Mouse (Mus musculus) neural tube, embryonic 14.5 days (tissue): ENCODE results near the gene Tmem164. TPM values are rescaled to one million over a fixed set of nuclear protein-coding genes. Genes with fewer than 3 reads are reported as not detected.
A peak's percentile ranks its signal among the peaks of the same experiment; 100 is the strongest.

Experiments used
- ATAC-seq: fragments of 200-750 bp; cut with Nextera tagmentation; 2 replicates; pipeline ENCODE4 v1.8.0; 2017; ENCODE audit warnings: low read depth, mild to moderate bottlenecking, moderate TSS enrichment, moderate library complexity
- H3K27ac ChIP-seq: fragments of 300-500 bp; sonication (generic); 2 replicates; pipeline ENCODE4 v1.5.1; 2014; ENCODE audit warnings: low read depth, mild to moderate bottlenecking, control low read depth, low read length, moderate library complexity, mixed read lengths
- H3K27me3 ChIP-seq: fragments of 300-500 bp; sonication (generic); 2 replicates; pipeline ENCODE4 v1.6.1; 2014; ENCODE audit warnings: low read length; ENCODE audit not compliant: control insufficient read depth, insufficient read depth
- H3K36me3 ChIP-seq: fragments of 300-500 bp; sonication (generic); 2 replicates; pipeline ENCODE4 v1.6.1; 2014; ENCODE audit warnings: low read length, mixed read lengths; ENCODE audit not compliant: control insufficient read depth, insufficient read depth
- H3K4me1 ChIP-seq: fragments of 300-500 bp; sonication (generic); 2 replicates; pipeline ENCODE4 v1.6.1; 2014; ENCODE audit warnings: low read length; ENCODE audit not compliant: control insufficient read depth, insufficient read depth
- H3K4me2 ChIP-seq: fragments of 300-500 bp; sonication (generic); 2 replicates; pipeline ENCODE4 v1.6.1; 2014; ENCODE audit warnings: mild to moderate bottlenecking, low read depth, low read length, control low read depth
- H3K4me3 ChIP-seq: fragments of 300-500 bp; sonication (generic); 2 replicates; pipeline ENCODE4 v1.5.1; 2014; ENCODE audit warnings: low read depth, low read length, control low read depth, mixed read lengths
- H3K9ac ChIP-seq: fragments of 300-500 bp; sonication (generic); replicated peaks from 2 replicates; pipeline ENCODE4 v1.6.1; 2014; ENCODE audit warnings: low read depth, mild to moderate bottlenecking, control low read depth, low read length, mixed read lengths
- H3K9me3 ChIP-seq: fragments of 300-500 bp; sonication (generic); 2 replicates; pipeline ENCODE4 v1.6.1; 2016; ENCODE audit warnings: low read length; ENCODE audit not compliant: control insufficient read depth
- WGBS: fragments of 180-500 bp; shearing (Covaris S2); extraction: QIAGEN DNeasy Blood & Tissue Kit; methylation state at CpG from one replicate; pipeline ENCODE4 v1.1.7; 2014; 5-methylcytosine and 5-hydroxymethylcytosine counted together
- polyA plus RNA-seq: library from polyadenylated mRNA; unstranded; fragments of >200 nt; fragmentation: Nextera tagmentation; extraction: Ambion mirVana; gene quantifications from 2 replicates; pipeline ENCODE4 v1.2.1, GENCODE M21; 2014

Gene Tmem164
- polyA plus RNA-seq, 1 experiment from 2014 or later = 11.0 TPM

- Histone ChIP-seq H3K27me3 (no peaks in the 10 kb centered on the region), H3K9ac (no peak overlapping the region), H3K4me2 (no peak overlapping the region), H3K27ac (no peak overlapping the region), H3K4me1 (no peaks in the 10 kb centered on the region), H3K4me3 (no peak overlapping the region), H3K36me3 (no peaks in the 10 kb centered on the region), H3K9me3 (no peaks in the 10 kb centered on the region)
- no peak for ATAC-seq
- 68% methylated on average over 6 of the region's 6 CpGs for WGBS
Measured at GRCm38 (mm10) chrX:142755542-142755941, 74.3 kb downstream of the Tmem164 start.

DNA sequence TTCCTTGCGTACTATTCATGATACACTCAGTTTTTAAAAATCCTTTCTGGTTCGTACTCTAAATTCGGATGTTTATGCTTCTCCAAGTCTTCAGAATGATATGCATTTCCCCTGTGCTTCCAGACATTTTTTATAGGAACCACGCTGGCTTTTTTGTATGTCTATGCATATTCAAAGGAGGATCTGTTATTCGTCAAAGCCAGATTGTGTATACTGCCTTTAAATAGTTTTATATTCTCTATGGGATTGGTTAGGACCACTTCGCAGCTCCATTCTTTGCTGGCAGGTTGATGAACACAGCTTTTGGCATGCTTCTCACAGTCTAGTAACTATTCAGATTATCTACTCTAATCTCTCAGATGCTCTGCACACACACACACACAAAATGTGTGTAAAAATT is 79.2 kb downstream of the Tmem164 start:
- Histone ChIP-seq H3K4me1 (no peaks in the 10 kb centered on the region), H3K27ac (no peak overlapping the region), H3K9ac (no peak overlapping the region), H3K4me3 (no peak overlapping the region), H3K27me3 (no peaks in the 10 kb centered on the region), H3K36me3 (no peaks in the 10 kb centered on the region), H3K4me2 (no peak overlapping the region), H3K9me3 (no peaks in the 10 kb centered on the region)
- no peak for ATAC-seq
- WGBS = 70% methylated on average over 6 of the region's 6 CpGs

- ATAC-seq = no peak
- no peak overlapping the region for H3K9ac ChIP-seq
- H3K4me1 ChIP-seq = no peaks in the 10 kb centered on the region
- no peak overlapping the region for H3K4me2 ChIP-seq
- no peaks in the 10 kb centered on the region for H3K36me3 ChIP-seq
- H3K4me3 ChIP-seq = no peak overlapping the region
- 81% methylated on average over 7 of the region's 7 CpGs for WGBS
- no peak overlapping the region for H3K27ac ChIP-seq
- H3K27me3 ChIP-seq = no peaks in the 10 kb centered on the region
- H3K9me3 ChIP-seq = no peaks in the 10 kb centered on the region
Measured at GRCm38 (mm10) chrX:142763337-142763736, 82.1 kb downstream of the Tmem164 start.

GRCm38 (mm10) chrX:142769698-142770097 is 88.5 kb downstream of the Tmem164 start:
- Histone ChIP-seq H3K9me3 (no peaks in the 10 kb centered on the region), H3K27me3 (no peaks in the 10 kb centered on the region), H3K9ac (no peak overlapping the region), H3K4me3 (no peak overlapping the region), H3K27ac (no peak overlapping the region), H3K4me1 (no peaks in the 10 kb centered on the region), H3K36me3 (no peaks in the 10 kb centered on the region), H3K4me2 (no peak overlapping the region)
- 83% methylated on average over 6 of the region's 6 CpGs for WGBS
- ATAC-seq = no peak

DNA sequence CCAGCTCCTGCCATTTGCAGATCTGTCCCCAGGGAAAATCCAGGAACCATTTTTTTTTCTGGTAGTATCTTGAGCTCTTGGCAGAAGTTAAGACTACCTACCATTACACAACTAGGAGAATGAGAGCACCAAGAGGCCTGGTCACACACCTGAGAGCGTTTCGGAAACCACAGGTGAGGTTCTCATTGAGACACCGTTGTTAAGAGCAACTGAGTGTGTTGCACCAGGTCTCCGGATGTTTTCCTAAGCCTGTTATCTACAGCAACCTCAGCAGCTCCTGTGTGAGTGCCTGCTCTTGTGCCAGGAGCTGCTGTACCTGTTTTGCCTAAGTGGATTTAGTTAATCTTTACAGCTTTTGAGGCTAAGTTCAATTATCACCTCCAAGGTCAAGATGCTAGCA is 92.5 kb downstream of the Tmem164 start:
- H3K9ac ChIP-seq = no peak overlapping the region
- no peaks in the 10 kb centered on the region for H3K36me3 ChIP-seq
- H3K27ac ChIP-seq = no peak overlapping the region
- H3K9me3 ChIP-seq = no peaks in the 10 kb centered on the region
- no peak overlapping the region for H3K4me2 ChIP-seq
- H3K4me1 ChIP-seq = no peaks in the 10 kb centered on the region
- WGBS = 92% methylated on average over 4 of the region's 4 CpGs
- no peaks in the 10 kb centered on the region for H3K27me3 ChIP-seq
- no peak for ATAC-seq
- no peak overlapping the region for H3K4me3 ChIP-seq

- H3K4me3 ChIP-seq = no peak overlapping the region
- 77% methylated on average over 4 of the region's 4 CpGs for WGBS
- H3K4me1 ChIP-seq = no peaks in the 10 kb centered on the region
- H3K27me3 ChIP-seq = no peaks in the 10 kb centered on the region
- no peak overlapping the region for H3K4me2 ChIP-seq
- no peaks in the 10 kb centered on the region for H3K36me3 ChIP-seq
- H3K9ac ChIP-seq = no peak overlapping the region
- H3K27ac ChIP-seq = no peak overlapping the region
- H3K9me3 ChIP-seq = no peaks in the 10 kb centered on the region
- ATAC-seq = no peak
Measured at GRCm38 (mm10) chrX:142776131-142776530, 94.9 kb downstream of the Tmem164 start.

DNA sequence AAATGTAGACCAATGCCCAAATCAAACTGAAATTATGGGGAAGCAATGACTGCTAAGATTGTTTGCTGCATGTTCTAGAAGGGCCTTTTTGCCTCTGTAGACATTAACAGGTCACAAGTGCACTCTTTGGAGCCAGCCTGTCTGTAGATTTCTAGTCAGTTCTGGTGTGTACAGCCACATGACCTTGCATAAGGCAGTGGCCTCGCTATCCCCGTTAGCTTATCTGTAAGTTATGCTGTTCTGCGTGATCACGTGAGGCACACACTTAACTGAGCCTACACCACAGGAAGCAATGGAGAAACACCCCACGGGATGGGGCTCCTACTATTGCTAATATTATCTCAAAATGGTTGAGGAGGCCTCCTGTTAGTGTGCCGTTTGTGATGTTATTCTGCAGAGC is 97.4 kb downstream of the Tmem164 start:
- 74% methylated on average over 6 of the region's 6 CpGs for whole genome bisulfite sequencing
- Histone ChIP-seq H3K36me3 (no peaks in the 10 kb centered on the region), H3K4me3 (no peak overlapping the region), H3K9ac (no peak overlapping the region), H3K4me2 (no peak overlapping the region), H3K27ac (no peak overlapping the region), H3K4me1 (no peaks in the 10 kb centered on the region), H3K27me3 (no peaks in the 10 kb centered on the region), H3K9me3 (no peaks in the 10 kb centered on the region)
- no peak for ATAC-seq

- H3K27me3 ChIP-seq = no peaks in the 10 kb centered on the region
- H3K4me1 ChIP-seq = no peaks in the 10 kb centered on the region
- no peaks in the 10 kb centered on the region for H3K9me3 ChIP-seq
- 55% methylated on average over 10 of the region's 10 CpGs for WGBS
- no peak overlapping the region for H3K4me3 ChIP-seq
- H3K27ac ChIP-seq = peak overlapping the region; percentile 57; the same call in 1 of the 2 replicates
- ATAC-seq = peak; percentile 65; the same call in 1 of the 2 replicates
- no peak overlapping the region for H3K9ac ChIP-seq
- H3K4me2 ChIP-seq = no peak overlapping the region
- no peaks in the 10 kb centered on the region for H3K36me3 ChIP-seq
Measured at GRCm38 (mm10) chrX:142786160-142787052, 105.2 kb downstream of the Tmem164 start.

DNA sequence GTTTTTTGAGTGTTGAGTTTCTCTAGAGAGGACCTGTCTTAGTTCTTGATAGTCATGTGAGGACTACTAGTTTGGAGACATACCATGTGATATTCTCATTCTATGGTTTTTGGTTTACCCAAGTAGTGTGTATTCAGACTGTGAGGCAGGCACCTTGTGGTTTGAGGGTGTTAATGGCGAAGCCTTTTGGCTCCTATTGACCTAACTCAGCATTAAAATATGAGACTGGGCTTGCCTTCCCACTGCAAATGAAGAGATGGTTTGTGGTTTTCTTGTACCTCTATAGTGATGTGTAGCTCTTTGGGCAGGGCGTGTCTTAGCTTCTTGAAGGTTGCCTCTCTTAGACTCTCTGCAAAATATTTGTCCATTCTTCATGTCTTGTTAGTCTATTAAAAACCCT is 111.0 kb downstream of the Tmem164 start:
- H3K4me3 ChIP-seq = no peak overlapping the region
- H3K9me3 ChIP-seq = no peaks in the 10 kb centered on the region
- H3K36me3 ChIP-seq = no peaks in the 10 kb centered on the region
- no peak overlapping the region for H3K9ac ChIP-seq
- no peak for ATAC-seq
- no peak overlapping the region for H3K4me2 ChIP-seq
- H3K27ac ChIP-seq = no peak overlapping the region
- H3K4me1 ChIP-seq = no peaks in the 10 kb centered on the region
- 87% methylated on average over 2 of the region's 2 CpGs for WGBS
- H3K27me3 ChIP-seq = no peaks in the 10 kb centered on the region
